Mouse (Mus musculus) gastrocnemius, adult 18-20 months (tissue): Measurements from ENCODE around the gene Gstp3. TPM values are rescaled to one million over a fixed set of nuclear protein-coding genes. Genes with fewer than 3 reads are reported as not detected.
"Not testable (repeated sequence)": the region's sequence is repeated elsewhere in the genome, so short reads cannot be mapped to it uniquely, and the experiment has no call there.

Experiments used
- DNase-seq: peaks from one replicate; pipeline ENCODE4 v3.0.0; 2021; ENCODE audit warnings: low spot score
- total RNA-seq, 2 experiments: library from RNA; stranded (reverse); gene quantifications; 2 replicates each; pipeline ENCODE4 v1.2.3; 2021

The Gstp3 gene
- total RNA-seq, 2 experiments from 2014 or later = not detected

GRCm38 (mm10) chr19:4090446-4090845, 31.1 kb upstream of the Gstp3 start:
- no peak for DNase-seq

- DNase-seq = no peak
These were observed 29.8 kb upstream of the Gstp3 start for GRCm38 (mm10) chr19:4089128-4089527.

- no peak for DNase-seq
These were observed 28.8 kb upstream of the Gstp3 start for GRCm38 (mm10) chr19:4088146-4088545.

- no peak for DNase-seq
These were observed 27.7 kb upstream of the Gstp3 start for GRCm38 (mm10) chr19:4087090-4087489.

DNA sequence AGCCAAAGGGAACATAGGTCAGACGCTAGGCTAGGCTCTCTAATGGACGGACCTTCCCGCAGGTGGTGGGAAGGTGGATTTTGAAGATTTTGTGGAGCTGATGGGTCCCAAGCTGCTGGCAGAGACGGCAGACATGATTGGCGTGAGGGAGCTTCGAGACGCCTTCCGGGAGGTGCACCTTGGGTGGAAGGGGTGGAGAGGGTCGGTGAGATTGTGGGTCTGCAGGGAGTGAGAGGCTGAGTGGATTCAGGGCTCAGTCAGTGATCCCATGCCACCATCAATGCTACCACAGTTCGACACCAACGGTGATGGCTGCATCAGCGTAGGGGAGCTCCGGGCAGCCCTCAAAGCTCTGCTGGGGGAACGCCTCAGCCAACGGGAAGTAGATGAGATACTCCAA, 26.8 kb upstream of the Gstp3 start:
- DNase-seq = no peak

- no peak for DNase-seq
These were observed 25.6 kb upstream of the Gstp3 start for GRCm38 (mm10) chr19:4084984-4085383.

DNA sequence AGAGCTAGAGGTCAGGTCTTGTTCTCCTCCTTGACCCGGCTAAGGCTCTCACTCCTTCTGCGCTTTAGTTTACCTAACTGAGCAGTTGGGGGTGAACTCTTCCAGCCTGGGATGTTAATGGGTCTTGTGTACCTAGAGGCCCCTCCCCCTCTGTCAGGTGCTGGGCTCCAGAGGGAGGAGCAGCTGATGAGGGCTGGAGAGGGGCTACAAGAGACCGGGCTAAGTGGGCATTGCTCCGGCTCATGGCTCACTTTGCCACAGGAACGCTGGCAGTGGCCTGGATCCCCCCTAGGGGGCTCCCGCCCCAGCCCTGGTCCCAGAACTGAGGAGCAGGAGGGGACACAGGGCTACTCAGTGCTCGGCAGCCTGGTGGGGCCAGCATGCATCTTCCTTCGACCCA, 24.5 kb upstream of the Gstp3 start:
- no peak for DNase-seq

GRCm38 (mm10) chr19:4083316-4083715, 23.9 kb upstream of the Gstp3 start:
- no peak for DNase-seq

DNA sequence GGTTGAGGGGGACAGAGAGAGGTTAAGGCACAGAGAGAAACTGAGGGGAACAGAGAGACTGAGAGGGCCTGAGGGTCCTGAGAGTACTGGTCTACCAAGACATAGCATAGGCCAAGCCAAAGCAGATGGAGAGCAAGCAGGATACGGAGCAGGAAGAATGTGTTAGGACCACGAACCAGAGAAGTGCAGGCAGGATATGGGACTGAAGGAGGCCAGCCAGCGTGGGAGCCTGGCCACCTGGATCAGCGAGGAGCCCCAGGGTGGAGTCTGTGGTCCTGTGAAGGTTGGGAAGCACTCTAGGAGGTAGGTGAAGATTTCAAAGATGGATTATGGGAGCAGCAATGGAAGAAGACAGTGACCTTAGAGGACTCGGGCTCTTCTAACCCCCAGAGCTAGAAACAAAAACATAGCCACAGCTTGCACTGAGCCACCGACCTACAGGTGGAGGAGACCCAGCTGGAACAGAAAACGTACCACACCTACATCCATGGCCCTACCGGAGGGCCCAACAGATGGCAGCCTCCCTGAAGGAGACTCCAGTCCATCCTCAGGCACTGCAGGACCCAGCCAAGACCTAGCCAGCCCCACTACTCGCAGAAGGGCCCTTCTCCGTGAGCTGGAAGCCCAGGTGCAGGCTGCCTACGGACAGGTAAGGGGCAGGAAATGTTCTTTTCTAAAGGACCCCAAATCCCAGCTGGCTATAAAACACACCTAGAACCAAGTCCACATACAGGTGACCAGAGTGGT, 23.0 kb upstream of the Gstp3 start:
- DNase-seq = no peak

- no peak for DNase-seq
These were observed 22.0 kb upstream of the Gstp3 start, which contains the start of gene Cabp2 for GRCm38 (mm10) chr19:4081394-4081793. Gene Cabp2 (plus strand): TSS chr19:4081578.

DNA sequence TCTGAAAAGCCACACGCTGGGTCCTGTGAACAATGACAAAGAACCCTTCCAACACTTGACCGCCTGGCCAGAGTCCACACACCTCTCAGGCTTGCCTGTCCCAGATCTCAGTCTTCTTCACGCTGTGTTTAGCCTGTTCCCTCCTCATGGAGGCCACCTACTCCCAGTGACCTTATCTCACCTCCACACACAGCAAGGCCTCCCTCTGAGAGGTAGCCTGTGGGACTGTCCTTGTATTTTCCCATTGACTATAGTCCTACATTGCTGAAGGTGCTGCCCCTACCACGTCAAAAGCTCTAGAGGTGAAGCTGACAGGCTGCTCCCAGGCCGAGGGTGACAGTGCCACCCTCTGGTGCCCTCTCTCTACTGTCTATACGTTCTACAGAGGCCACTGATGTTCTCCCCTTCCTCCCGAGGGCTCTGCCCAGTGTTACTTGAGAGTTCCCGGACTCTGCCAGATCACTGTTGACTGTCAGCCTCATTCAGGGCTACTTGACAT, 21.2 kb upstream of the Gstp3 start:
- DNase-seq = no peak

DNA sequence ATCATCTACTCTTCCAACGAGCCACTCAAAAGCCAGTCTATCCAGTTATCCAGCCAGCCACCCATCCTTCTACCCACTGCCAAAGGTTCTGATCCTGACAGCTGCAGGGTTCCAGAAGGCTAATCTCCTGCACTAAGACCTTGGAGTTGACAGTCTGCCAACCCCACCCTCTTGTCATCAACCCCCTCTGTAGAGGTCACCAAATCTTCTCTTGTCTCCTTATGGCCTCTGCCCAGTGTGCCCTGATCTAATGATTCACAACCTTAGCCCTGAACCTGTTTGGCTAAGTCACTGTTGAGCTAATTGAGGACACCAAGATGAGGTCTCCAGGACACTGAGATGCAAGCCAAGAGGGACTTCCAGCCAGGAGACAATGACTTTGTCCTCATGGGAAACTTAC, 20.2 kb upstream of the Gstp3 start:
- no peak for DNase-seq

DNA sequence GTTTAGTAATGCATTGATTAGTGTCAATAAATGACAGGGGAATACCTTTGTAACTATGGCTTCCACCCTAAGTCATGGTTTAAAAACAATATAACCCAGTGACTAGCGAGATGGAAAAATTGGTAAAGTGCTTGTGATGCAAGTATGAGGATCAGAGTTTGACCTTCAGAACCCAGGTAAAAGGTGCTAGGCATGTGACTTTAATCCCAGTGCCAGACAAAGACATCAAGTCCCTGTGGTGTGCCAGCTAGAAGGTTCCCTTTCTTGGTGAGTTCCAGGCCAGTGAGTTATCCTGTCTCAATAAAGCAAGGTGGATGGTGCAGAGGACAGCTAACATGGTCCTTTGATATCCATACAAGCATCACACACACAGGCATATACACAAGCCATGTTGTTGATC, 16.2 kb upstream of the Gstp3 start:
- DNase-seq = no peak

DNA sequence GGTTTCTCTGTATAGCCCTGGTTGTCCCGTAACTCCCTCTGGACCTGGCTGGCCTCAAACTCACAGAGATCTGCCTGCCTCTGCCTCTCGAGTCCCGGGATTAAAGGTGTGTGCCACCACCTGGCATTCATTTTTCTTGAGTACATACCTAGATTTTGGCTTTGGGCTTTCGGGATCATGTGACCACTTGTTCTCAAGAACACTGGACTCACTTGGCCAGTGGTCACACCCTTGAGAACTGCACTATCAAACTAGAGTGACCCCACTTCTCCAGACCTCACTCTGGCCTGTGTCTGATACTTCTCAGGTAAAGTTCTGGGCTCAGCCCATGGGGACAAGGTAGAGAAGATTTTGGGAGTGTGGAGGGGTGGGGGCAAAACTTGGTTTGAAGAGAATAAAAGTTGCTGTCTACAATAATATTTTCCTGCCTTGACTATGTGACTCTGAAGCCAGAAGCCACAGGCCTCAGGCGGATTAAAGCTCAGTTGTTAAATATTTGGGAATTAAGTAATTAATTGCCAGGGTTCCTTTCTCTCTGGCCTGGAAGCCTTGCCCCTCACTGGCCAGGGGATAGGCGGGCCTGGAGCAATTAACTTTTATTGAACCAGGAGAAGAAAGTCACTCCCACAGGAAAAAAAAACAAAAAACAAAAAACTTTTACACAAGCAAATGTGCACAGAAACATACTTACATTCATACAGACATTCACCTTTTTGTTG, 13.5 kb upstream of the Gstp3 start:
- no peak for DNase-seq

GRCm38 (mm10) chr19:4071406-4071805, 12.0 kb upstream of the Gstp3 start:
- DNase-seq = no peak

DNA sequence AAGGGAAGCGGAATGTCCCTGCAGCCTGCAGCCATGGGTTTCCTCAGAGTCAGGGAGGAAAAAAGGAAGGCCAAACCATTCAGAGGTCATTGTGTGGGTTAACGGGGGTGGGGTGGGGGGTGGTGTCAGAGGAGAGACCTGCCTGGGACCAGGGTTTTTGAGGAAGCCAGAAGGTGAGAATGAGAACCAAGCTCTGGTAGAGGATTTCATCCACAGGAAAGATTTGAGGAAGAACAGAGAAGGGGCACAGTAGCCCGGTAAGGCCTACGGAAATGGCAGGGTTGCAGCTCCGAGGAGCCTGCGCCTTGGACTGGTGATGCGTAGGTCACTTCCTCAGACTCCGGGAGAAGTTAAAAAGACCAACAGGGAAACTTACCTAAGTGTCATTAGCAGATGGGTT, 11.4 kb upstream of the Gstp3 start:
- no peak for DNase-seq

GRCm38 (mm10) chr19:4070311-4070710, 10.9 kb upstream of the Gstp3 start:
- no peak for DNase-seq

- no peak for DNase-seq
These were observed 9.5 kb upstream of the Gstp3 start for GRCm38 (mm10) chr19:4068717-4069410.

DNA sequence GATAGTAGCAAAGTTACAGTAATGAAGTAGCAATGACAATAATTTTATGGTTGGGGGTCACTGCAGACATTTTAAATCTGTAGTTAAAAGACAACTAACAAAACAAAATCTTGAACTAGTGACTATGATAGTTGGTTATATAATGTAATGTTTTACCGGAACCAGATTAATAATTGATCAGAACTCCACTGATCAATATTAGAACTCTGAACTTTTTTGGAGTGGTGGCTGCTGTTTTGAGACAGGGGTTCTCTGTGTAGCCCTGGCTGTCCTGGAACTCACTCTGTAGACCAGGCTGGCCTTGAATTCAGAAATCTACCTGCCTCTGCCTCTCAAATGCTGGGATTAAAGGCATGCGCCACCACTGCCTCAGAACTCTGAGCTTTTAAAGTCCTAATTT, 8.9 kb upstream of the Gstp3 start:
- not testable (repeated sequence) for DNase-seq

- DNase-seq = no peak
These were observed 7.5 kb upstream of the Gstp3 start for GRCm38 (mm10) chr19:4066877-4067276.

- no peak for DNase-seq
These were observed 6.9 kb upstream of the Gstp3 start for GRCm38 (mm10) chr19:4066280-4066679.

GRCm38 (mm10) chr19:4064501-4064900, 5.1 kb upstream of the Gstp3 start:
- DNase-seq = not testable (repeated sequence)
